Mouse (Mus musculus) heart, embryonic 12.5 days (tissue): ENCODE data around the gene Samd8. TPM values are rescaled to one million over a fixed set of nuclear protein-coding genes. Genes with fewer than 3 reads are reported as not detected.
A peak's percentile ranks its signal among the peaks of the same experiment; 100 is the strongest.

Experiments
- ATAC-seq: fragments of 200-750 bp; cut with Nextera tagmentation; 2 replicates; pipeline ENCODE4 v1.8.0; 2017; ENCODE audit warnings: moderate TSS enrichment, moderate library complexity; ENCODE audit not compliant: insufficient number of reproducible peaks, low FRiP score
- H3K27ac ChIP-seq: fragments of 300-500 bp; sonication (generic); 2 replicates; pipeline ENCODE4 v1.5.1; 2016; ENCODE audit warnings: mild to moderate bottlenecking, moderate library complexity; ENCODE audit not compliant: poor library complexity, severe bottlenecking
- H3K27me3 ChIP-seq: fragments of 300-500 bp; sonication (generic); replicated peaks from 2 replicates; pipeline ENCODE4 v1.6.1; 2016; ENCODE audit warnings: mild to moderate bottlenecking, moderate library complexity
- H3K36me3 ChIP-seq: fragments of 300-500 bp; sonication (generic); 2 replicates; pipeline ENCODE4 v1.6.1; 2016; ENCODE audit warnings: mild to moderate bottlenecking, moderate library complexity
- H3K4me1 ChIP-seq: fragments of 300-500 bp; sonication (generic); replicated peaks from 2 replicates; pipeline ENCODE4 v1.6.1; 2016; ENCODE audit warnings: mild to moderate bottlenecking
- H3K4me2 ChIP-seq: fragments of 300-500 bp; sonication (generic); 2 replicates; pipeline ENCODE4 v1.6.1; 2016; ENCODE audit warnings: mild to moderate bottlenecking, moderate library complexity
- H3K4me3 ChIP-seq: fragments of 300-500 bp; sonication (generic); 2 replicates; pipeline ENCODE4 v1.5.1; 2016; ENCODE audit warnings: mild to moderate bottlenecking
- H3K9ac ChIP-seq: fragments of 300-500 bp; sonication (generic); 2 replicates; pipeline ENCODE4 v1.6.1; 2016; ENCODE audit warnings: mild to moderate bottlenecking, moderate library complexity
- H3K9me3 ChIP-seq: fragments of 300-500 bp; sonication (generic); replicated peaks from 2 replicates; pipeline ENCODE4 v1.6.1; 2016; ENCODE audit warnings: mild to moderate bottlenecking, moderate library complexity
- WGBS: fragments of 180-500 bp; shearing (Covaris S2); methylation state at CpG from one replicate; pipeline ENCODE4 v1.1.7; 2016; 5-methylcytosine and 5-hydroxymethylcytosine counted together
- polyA plus RNA-seq: library from polyadenylated mRNA; unstranded; fragments of >200 nt; fragmentation: Nextera tagmentation; extraction: Ambion mirVana; gene quantifications from 2 replicates; pipeline ENCODE4 v1.2.1, GENCODE M21; 2016

Gene Samd8
- polyA plus RNA-seq, 1 experiment from 2014 or later: 11.7 TPM

DNA sequence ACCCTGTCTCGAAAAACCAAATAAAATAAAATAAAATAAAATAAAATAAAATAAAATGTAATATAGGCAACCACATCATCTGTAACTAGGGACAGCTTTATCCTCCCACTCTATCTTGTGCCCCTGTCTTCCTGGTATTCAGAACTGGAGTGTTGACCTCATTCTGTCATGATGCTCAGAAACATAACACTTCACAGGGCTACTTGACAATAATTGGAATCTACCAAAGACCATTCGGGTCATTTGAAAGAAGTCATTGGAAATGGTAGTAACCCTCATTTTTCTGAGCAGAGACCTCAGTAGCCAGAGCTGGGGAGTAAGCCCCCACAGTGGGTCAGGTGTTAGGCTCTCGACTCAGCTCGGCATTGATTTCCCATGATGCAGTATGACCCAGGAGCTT, 64.3 kb downstream of the Samd8 start:
- H3K9ac ChIP-seq: no peak overlapping the region
- 88% methylated on average over 4 of the region's 4 CpGs for WGBS
- no peaks in the 10 kb centered on the region for H3K36me3 ChIP-seq
- H3K27me3 ChIP-seq: no peaks in the 10 kb centered on the region
- no peak overlapping the region for H3K4me2 ChIP-seq
- no peak overlapping the region for H3K27ac ChIP-seq
- no peak for ATAC-seq
- no peak overlapping the region for H3K4me3 ChIP-seq
- peaks cover 25% of the 10 kb centered on the region for H3K4me1 ChIP-seq
- no peaks in the 10 kb centered on the region for H3K9me3 ChIP-seq

DNA sequence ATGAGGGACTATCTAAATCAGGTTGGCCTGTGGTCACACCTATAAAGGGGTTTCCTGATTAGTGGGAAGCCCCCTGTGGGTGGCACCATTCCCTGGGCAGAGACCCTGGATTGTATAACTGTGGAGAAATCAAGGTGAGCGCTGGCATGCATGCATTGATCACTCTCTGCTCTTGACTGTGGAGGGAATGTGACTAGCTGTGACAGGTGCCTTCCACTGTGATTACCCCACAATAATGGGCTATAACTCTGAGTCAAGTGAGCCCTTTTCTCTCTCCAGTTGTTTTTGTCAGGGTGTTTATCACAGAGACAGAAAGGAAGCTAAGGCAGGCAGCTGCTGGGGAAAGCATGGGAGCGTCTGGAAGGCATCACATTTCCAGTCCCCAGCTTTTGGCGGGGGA, 65.9 kb downstream of the Samd8 start:
- Histone ChIP-seq H3K9ac (no peak overlapping the region), H3K9me3 (no peaks in the 10 kb centered on the region), H3K27me3 (no peaks in the 10 kb centered on the region), H3K4me3 (no peak overlapping the region), H3K4me1 (peaks cover 29% of the 10 kb centered on the region), H3K36me3 (no peaks in the 10 kb centered on the region), H3K27ac (0 out of 2 replicates have a peak overlapping the region, but pooled peaks have one; percentile 42), H3K4me2 (no peak overlapping the region)
- WGBS: 52% methylated on average over 3 of the region's 3 CpGs
- ATAC-seq: no peak

DNA sequence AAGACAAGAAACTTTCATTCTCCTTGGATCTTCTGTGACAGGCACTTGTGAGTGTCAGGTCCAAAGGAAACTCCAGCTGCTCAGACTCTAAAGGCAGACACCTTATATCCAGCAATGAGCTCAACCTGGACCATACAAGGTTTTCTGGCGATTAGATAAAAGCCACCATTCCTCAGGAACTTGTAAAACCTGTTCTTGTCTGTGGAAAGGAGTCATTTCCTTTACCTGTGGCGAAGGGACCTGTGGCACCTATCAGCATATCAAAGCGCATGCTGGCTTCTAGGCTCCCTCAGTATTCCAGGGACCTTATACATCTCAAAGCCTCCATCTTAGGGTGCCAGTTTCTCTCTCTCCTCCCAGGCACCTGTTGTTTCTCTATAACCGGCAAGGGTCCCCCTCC, 67.1 kb downstream of the Samd8 start:
- Histone ChIP-seq H3K4me2 (no peak overlapping the region), H3K9me3 (no peaks in the 10 kb centered on the region), H3K36me3 (no peaks in the 10 kb centered on the region), H3K9ac (no peak overlapping the region), H3K27me3 (no peaks in the 10 kb centered on the region), H3K4me1 (peaks cover 29% of the 10 kb centered on the region), H3K4me3 (no peak overlapping the region), H3K27ac (no peak overlapping the region)
- 46% methylated on average over 4 of the region's 4 CpGs for WGBS
- no peak for ATAC-seq

DNA sequence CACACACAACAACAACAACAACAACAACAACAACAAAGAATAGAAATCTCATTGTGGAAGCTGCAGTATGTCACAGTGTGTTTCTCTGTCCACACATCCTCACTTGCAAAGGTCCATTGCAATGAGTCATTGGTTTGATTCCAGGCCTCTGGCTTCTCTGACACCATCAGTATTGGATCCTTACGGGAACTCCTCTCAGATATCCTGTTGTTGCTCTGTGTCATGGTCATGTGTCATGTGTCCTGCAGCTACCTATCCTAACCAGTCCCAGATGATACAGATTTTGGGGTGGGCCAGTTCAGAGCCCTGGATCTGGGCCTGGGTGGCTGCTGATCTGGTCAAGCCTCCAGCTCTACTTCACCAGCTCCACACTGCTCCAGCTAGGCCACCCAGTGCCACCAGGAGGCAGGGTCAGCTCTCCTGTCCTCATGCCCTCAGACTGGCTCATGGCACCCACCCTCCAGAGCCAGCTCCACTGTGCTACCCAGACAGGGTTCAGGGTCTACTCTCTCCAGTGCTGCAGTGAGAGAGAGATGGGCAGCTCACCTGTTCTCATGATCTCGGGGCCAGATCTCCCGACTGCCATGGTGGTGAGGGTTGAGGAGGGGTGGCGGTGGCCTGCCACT, 70.7 kb downstream of the Samd8 start:
- H3K9ac ChIP-seq: no peak overlapping the region
- no peaks in the 10 kb centered on the region for H3K27me3 ChIP-seq
- peaks cover 48% of the 10 kb centered on the region for H3K4me1 ChIP-seq
- H3K27ac ChIP-seq: no peak overlapping the region
- no peak for ATAC-seq
- H3K4me2 ChIP-seq: no peak overlapping the region
- WGBS: 89% methylated on average over 4 of the region's 4 CpGs
- no peaks in the 10 kb centered on the region for H3K36me3 ChIP-seq
- H3K9me3 ChIP-seq: no peaks in the 10 kb centered on the region
- H3K4me3 ChIP-seq: no peak overlapping the region

DNA sequence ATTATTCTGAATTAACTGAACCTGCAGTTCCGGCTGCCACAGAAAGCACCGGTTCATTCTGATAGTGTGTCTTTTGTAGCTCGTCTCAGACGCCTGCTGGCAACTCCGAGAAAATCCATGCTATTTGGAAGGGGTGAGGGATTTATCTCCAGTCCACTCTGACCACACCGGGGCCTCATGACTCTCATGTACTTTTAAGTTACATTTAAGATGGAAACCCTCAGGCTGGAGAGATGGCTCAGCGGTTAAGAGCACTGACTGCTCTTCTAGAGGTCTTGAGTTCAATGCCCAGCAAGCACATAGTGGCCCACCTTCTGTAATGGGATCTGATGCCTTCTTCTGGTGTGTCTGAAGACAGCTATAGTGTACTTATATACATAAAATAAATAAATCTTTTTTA, 72.0 kb downstream of the Samd8 start:
- 40% methylated on average over 7 of the region's 7 CpGs for WGBS
- no peaks in the 10 kb centered on the region for H3K27me3 ChIP-seq
- H3K9me3 ChIP-seq: no peaks in the 10 kb centered on the region
- H3K4me2 ChIP-seq: no peak overlapping the region
- H3K9ac ChIP-seq: no peak overlapping the region
- H3K27ac ChIP-seq: peak overlapping the region; percentile 97
- H3K4me1 ChIP-seq: peaks cover 58% of the 10 kb centered on the region
- no peak overlapping the region for H3K4me3 ChIP-seq
- no peaks in the 10 kb centered on the region for H3K36me3 ChIP-seq
- no peak for ATAC-seq

DNA sequence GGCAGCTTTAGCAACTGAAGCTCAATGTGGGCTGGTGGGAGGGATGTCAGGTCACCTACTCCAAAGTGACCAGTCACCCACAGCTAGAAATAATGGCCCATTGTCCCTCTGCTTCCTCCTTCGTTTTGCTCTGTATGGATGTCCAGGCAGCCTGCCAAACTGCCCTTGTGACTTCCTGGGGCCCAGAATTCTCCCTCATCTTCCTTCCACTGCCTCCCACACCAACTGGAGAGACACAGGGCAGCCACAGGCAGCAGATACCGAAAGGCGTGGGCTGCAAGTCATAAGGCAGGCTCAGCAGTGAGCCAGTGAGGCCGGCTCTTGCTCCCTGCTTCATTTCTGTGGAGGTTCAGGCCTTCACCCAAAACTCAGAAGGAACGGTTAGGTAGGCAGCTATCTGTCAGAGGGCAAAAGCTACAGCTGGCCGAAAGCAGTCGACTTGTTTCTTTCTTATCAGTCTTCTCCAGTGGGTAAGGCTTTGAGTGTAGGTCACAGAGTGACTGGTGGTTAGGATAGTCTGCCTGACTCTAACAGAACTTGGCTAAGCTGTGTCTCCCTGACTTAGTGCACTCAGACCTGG, 72.6 kb downstream of the Samd8 start:
- Histone ChIP-seq H3K27me3 (no peaks in the 10 kb centered on the region), H3K27ac (peak overlapping the region; percentile 97), H3K9ac (peak overlapping the region; percentile 41; the same call in 1 of the 2 replicates), H3K9me3 (no peaks in the 10 kb centered on the region), H3K4me3 (no peak overlapping the region), H3K36me3 (no peaks in the 10 kb centered on the region), H3K4me2 (peak overlapping the region; percentile 28), H3K4me1 (peaks cover 59% of the 10 kb centered on the region)
- WGBS: 3% methylated on average over 7 of the region's 7 CpGs
- peak; percentile 73 for ATAC-seq

DNA sequence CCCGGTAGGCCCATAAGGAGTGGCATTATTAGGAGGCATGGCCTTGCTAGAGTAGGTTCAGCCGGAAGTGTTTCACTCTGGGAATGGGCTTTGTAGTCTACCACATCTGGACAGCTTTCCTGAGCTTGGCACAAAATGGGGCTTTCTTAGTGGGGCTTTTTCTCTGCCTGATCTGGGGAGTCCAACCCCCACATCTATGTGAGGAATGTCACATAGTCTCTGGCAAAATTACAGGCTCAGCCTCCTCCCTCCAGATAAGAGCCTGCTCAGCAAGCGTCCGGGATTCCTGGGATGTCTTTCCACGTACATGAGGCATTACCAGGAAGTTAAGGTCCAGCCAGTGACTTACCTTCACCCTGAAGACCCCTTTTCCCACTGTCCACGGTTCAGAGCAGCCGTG, 73.6 kb downstream of the Samd8 start:
- Histone ChIP-seq H3K4me1 (peaks cover 59% of the 10 kb centered on the region), H3K27ac (peak overlapping the region; percentile 97), H3K4me3 (no peak overlapping the region), H3K4me2 (peak overlapping the region; percentile 15; the same call in 1 of the 2 replicates), H3K27me3 (no peaks in the 10 kb centered on the region), H3K9ac (no peak overlapping the region), H3K36me3 (no peaks in the 10 kb centered on the region), H3K9me3 (no peaks in the 10 kb centered on the region)
- 28% methylated on average over 7 of the region's 7 CpGs for WGBS
- peak; percentile 31 for ATAC-seq

DNA sequence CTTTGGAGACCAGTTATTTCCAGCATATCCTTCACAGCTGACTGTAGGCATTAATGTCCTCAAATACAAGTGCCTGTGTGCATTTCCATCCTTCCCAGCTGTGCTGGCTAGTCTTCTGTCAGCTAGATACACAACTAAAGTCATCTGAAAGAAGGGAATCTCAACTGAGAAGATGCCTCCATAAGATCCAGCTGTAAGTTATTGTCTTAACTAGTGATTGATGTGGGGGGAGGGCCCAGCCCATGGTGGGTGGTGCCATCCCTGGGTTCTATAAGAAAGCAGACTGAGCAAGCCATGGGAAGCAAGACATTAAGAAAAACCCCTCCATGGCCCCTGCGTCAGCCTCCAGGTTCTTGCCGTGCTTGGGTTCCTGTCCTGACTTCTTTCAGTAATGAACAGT, 74.6 kb downstream of the Samd8 start, which contains the start of gene Vdac2:
Gene Vdac2, plus strand, starts transcription at position 301 of the 400 bp plus-strand sequence.
- WGBS: 78% methylated on average over 2 of the region's 2 CpGs
- no peak for ATAC-seq
- H3K27ac ChIP-seq: peak within 1 kb of the TSS; percentile 97
- H3K4me1 ChIP-seq: peaks cover 64% of the 10 kb centered on the region
- H3K36me3 ChIP-seq: no peaks in the 10 kb centered on the region
- H3K9ac ChIP-seq: no peak within 1 kb of the TSS
- H3K4me2 ChIP-seq: peak within 1 kb of the TSS; percentile 15; the same call in 1 of the 2 replicates
- no peaks in the 10 kb centered on the region for H3K27me3 ChIP-seq
- H3K9me3 ChIP-seq: no peaks in the 10 kb centered on the region
- no peak within 1 kb of the TSS for H3K4me3 ChIP-seq

DNA sequence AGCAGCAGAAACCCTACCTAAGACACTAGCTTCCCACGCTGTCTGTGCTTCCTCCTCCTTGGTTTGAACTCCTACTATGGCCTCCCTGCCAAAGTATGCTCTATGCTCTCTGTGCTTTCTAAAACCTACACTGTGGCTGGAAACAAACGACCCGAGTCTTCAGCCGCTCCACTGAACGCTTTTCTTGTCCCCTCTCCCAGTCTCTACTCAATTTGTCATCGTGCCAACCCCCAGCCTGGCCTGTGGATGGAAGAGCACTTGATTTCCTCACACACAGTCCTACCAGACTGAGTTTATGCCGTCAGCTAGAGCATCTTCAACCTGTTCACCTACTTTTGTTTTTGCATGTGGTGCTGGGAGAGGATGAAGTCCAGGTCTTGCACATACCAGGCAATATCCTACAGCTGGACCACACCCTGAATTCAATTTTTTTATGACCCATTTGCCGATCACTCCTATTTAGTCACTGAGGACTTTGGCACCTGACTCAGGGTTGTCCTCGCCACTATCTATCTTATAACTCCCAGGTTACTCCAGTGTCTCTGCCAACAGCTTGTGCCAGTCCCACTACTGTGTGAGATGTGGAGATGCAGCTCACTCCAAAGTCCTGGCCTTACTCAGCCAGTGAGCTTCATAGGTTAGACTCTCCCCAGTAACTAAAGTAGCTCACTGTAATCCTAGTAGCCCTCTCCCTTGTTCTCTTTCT, 75.6 kb downstream of the Samd8 start:
- Histone ChIP-seq H3K4me3 (no peak overlapping the region), H3K27me3 (no peaks in the 10 kb centered on the region), H3K9me3 (no peaks in the 10 kb centered on the region), H3K36me3 (no peaks in the 10 kb centered on the region), H3K9ac (no peak overlapping the region), H3K4me1 (peaks cover 71% of the 10 kb centered on the region), H3K27ac (no peak overlapping the region), H3K4me2 (no peak overlapping the region)
- WGBS: 86% methylated on average over 9 of the region's 9 CpGs
- ATAC-seq: no peak

DNA sequence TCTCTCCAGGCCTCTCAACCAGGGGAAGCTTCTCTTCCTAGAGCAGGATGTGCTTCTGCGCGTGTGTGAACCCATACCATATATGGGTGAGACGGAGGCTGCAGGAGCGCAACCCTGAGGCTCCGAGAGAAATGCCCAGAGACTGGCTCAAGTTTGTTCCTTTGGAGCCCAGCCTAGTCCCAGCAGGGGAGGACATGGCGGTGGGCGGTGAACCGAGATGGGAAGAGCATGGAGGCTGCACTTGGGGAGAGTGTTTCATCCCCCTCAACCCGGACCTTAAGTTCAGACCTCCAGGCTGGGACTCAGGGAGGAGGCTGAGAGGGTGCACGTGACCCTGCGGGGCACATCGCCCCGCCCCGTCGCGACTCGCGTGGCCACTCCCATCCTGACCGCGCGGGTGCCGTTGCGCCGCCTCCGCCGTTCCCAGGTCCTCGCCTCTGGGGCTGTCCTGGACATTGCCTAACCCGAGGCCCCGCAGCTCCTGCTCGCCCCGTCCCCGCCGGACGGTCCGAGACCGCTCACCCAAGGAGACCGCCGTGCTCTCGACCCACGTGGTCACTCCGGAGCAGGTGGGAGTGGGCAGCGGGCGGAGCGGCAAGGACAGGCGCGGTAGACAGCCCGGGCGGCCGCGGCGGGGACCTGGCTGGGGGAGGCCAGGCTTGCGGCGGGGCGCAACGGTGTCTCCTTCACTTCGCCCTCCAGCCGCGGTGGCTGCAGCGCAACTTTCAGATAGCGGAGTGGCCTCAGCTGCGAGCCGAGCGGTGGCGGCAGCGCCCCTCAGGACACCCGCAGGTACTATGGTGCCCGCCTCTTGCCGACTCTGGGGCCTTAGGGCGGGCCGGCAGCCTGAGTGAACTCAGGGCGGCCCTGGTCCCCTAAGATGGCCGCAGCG, 80.8 kb downstream of the Samd8 start:
- H3K27me3 ChIP-seq: no peaks in the 10 kb centered on the region
- peak overlapping the region; percentile 94 for H3K4me3 ChIP-seq
- peak overlapping the region; percentile 95 for H3K27ac ChIP-seq
- peak overlapping the region; percentile 96 for H3K4me2 ChIP-seq
- ATAC-seq: peak; percentile 99
- H3K9me3 ChIP-seq: no peaks in the 10 kb centered on the region
- under 1% methylated on average over 73 of the region's 73 CpGs for WGBS
- peaks cover 49% of the 10 kb centered on the region for H3K4me1 ChIP-seq
- peak overlapping the region; percentile 94 for H3K9ac ChIP-seq
- H3K36me3 ChIP-seq: peaks cover 28% of the 10 kb centered on the region
